Mouse (Mus musculus) layer of hippocampus, postnatal 25 days (tissue): ENCODE measurements around the gene Ptrhd1. TPM values are rescaled to one million over a fixed set of nuclear protein-coding genes. Genes with fewer than 3 reads are reported as not detected.
"Not testable (repeated sequence)": the region's sequence is repeated elsewhere in the genome, so short reads cannot be mapped to it uniquely, and the experiment has no call there.

Experiments used
- DNase-seq, 2 experiments: peaks; one replicate each; pipeline ENCODE4 v3.0.0; 2022; ENCODE audit warnings: mixed read lengths in 2 of 2, low spot score in 1 of 2; ENCODE audit errors: extremely low spot score in 1 of 2
- total RNA-seq, 2 experiments: library from RNA; stranded (reverse); gene quantifications; 2 replicates each; pipeline ENCODE4 v1.2.3; 2021

The Ptrhd1 gene
- total RNA-seq, 2 experiments from 2014 or later = 8.5 to 10.1 TPM

GRCm38 (mm10) chr12:4240281-4240680, 6.5 kb downstream of the Ptrhd1 start:
- not testable (repeated sequence) for DNase-seq

GRCm38 (mm10) chr12:4243805-4244204, 10.0 kb downstream of the Ptrhd1 start:
- no peak for DNase-seq

- no peak for DNase-seq
Measured at GRCm38 (mm10) chr12:4245742-4246141, 11.9 kb downstream of the Ptrhd1 start.

GRCm38 (mm10) chr12:4249786-4250185, 16.0 kb downstream of the Ptrhd1 start:
- DNase-seq = no peak

- DNase-seq = no peak
Measured at GRCm38 (mm10) chr12:4252742-4253655, 19.2 kb downstream of the Ptrhd1 start.

- DNase-seq = no peak
Measured at GRCm38 (mm10) chr12:4267765-4268164, 33.9 kb downstream of the Ptrhd1 start.

- no peak for DNase-seq
Measured at GRCm38 (mm10) chr12:4271078-4271477, 37.3 kb downstream of the Ptrhd1 start.

- DNase-seq = no peak
Measured at GRCm38 (mm10) chr12:4278978-4279755, 45.3 kb downstream of the Ptrhd1 start.

- no peak for DNase-seq
Measured at GRCm38 (mm10) chr12:4279878-4280277, 46.1 kb downstream of the Ptrhd1 start.

GRCm38 (mm10) chr12:4285186-4285585, 51.4 kb downstream of the Ptrhd1 start:
- no peak for DNase-seq

Other genes starting within 250 kb of the Ptrhd1 start
- gene Efr3b, start 195.1 kb upstream of the Ptrhd1 start, total RNA-seq = 10 to 100 TPM; 85.6 to 91.8 TPM
- gene Dnajc27, start 151.4 kb upstream of the Ptrhd1 start, total RNA-seq = 10 to 100 TPM; 86.7 to 87.9 TPM
- gene Adcy3, start 100.9 kb upstream of the Ptrhd1 start, total RNA-seq = 10 to 100 TPM; 50.4 to 51.7 TPM
- 1 to 10 TPM; 3.4 to 4.6 TPM for gene Cenpo, start 267 bp downstream of the Ptrhd1 start, total RNA-seq
- gene Ncoa1, start 243.2 kb downstream of the Ptrhd1 start, total RNA-seq = 100 to 1,000 TPM; 123 to 133 TPM